Mouse (Mus musculus): ENCODE data around the gene Atp1a4.

Gene Atp1a4

DNA sequence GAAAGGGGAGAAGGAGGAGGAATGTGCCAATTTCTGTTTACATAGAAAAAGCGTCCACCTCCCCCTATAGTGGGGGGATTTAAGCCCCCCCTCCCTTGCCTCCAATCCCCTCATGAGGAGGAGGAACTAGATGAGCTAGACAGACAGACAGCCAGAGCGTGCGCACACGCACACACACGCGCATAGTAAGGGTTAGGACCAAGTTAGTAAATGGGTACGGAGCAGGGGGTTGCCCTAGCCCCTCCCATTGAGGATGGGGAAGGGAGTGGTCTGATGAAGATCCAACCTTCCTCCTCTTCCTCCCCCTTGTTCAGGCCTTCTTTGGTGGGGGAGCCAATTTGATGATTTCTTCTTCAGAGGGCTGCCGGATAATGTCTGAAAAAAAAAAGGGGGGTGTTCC, 59.9 kb downstream of the Atp1a4 start:
- DNase-seq (ENCODE audit: extremely low spot score, low read depth, low spot score), result no peak

DNA sequence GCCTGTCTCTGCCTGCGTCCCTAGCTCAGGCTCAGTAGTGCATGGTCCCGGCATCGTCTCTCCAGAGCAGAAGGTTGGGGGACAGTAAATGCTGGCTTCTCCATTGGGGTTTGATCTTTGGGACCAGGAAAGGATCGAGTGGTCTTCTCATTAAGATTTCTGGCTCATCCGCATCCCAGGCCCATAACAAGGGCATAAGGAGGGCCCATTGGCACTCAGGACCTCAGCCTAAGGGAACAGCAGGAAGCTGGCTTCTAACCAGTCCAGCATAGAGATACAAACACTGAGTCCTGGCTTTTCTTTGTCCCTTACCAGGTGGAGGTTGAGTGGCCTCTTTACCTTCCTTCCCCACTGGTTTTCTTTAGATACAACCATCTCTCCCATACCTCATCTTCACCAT, 60.4 kb downstream of the Atp1a4 start:
- no peak for DNase-seq (ENCODE audit: extremely low spot score, low read depth, low spot score)

DNA sequence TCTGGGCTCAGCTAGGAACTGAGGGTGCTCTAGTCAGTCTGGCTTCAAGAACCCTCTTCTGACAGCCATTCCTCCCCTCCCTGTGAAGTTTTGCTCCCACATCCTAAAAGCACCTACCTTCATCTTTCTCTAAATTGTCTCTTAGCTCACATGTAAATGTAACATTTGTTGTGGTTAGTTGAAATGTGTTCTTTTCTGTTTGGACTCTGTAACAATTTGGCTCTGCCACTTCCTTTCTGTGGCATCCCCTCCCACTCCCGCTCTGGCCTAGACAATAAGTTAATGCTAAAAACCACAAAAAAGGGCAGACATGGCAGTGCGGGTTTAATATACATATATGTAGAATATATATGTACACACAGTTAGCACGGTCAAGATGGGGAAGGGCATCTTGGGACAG, 61.1 kb downstream of the Atp1a4 start:
- no peak for DNase-seq (ENCODE audit: extremely low spot score, low read depth, low spot score)

DNA sequence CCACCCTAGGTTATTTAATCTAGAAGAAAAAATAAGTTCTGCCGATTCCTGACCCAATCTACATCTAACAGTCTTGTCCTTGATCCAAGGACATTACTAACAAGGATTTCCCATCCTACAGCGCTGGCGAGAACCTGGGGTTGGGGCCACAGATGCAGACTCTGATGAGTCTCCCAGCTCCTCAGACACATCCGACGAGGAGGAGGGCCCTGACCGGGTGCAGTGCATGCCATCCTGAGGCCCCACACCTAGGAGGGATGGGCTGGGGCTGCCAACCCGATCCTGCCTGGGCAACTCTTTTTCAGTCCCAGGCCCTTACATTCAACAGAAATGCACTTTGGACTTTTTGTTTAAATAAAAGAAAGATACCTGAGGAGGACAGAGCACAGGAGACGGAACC, 63.8 kb downstream of the Atp1a4 start:
- no peak for DNase-seq (ENCODE audit: extremely low spot score, low read depth, low spot score)

DNA sequence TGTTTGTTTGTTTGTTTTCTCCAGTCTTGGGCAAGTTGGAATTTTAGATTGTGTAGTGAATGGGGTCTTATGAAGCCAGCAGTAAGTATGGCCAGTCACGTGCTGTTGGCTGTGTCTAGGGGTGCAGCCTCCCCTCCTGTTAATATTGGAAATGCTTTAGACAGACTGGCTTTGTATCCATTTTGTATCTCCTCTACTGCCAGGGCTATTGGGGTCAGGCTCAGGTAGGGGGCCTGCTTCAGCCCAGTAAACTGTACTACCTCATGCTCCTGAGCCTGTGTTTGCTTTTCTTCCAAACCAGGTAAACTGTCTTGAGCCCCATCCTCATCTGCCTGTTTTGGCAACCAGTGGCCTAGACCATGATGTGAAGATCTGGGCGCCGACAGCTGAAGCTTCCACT, 66.0 kb downstream of the Atp1a4 start:
- no peak for DNase-seq (ENCODE audit: extremely low spot score, low read depth, low spot score)

DNA sequence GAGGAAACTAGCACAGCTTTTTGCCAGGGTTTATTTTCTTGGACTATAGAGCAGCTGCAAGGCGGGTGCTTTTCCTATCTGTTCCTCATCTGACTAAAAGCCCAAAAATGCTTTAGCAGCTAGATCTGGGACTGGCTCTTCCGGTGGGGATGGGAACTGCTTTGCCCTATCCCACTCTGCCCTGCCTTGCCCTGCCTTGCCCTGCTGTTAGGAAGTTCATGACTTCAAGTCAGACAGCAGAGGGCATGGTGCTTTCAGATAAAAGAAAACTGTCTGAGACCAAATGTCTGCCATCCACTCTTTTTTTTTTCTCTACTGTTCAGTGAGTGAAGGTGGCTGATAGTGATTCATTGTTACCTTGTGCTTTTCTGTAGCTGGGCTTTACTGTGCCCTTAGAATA, 66.6 kb downstream of the Atp1a4 start:
- DNase-seq (ENCODE audit: extremely low spot score, low read depth, low spot score), result no peak

DNA sequence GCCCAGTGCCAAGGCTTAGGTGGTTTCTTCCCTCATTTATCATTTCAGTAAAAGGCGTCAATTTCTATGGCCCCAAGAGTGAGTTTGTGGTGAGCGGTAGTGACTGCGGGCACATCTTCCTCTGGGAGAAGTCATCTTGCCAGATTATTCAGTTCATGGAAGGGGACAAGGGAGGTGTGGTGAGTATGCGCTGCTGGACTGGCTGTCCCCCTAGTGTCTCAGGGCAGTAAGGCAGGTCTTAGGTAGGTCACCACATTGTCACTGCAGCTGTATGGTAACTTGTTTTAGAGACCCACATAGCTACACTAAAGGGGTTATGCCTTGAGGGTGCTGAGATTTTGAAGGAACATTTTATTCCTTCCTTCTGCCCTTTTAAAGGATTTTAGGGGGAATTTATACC, 69.3 kb downstream of the Atp1a4 start:
- no peak for DNase-seq (ENCODE audit: extremely low spot score, low read depth, low spot score)

DNA sequence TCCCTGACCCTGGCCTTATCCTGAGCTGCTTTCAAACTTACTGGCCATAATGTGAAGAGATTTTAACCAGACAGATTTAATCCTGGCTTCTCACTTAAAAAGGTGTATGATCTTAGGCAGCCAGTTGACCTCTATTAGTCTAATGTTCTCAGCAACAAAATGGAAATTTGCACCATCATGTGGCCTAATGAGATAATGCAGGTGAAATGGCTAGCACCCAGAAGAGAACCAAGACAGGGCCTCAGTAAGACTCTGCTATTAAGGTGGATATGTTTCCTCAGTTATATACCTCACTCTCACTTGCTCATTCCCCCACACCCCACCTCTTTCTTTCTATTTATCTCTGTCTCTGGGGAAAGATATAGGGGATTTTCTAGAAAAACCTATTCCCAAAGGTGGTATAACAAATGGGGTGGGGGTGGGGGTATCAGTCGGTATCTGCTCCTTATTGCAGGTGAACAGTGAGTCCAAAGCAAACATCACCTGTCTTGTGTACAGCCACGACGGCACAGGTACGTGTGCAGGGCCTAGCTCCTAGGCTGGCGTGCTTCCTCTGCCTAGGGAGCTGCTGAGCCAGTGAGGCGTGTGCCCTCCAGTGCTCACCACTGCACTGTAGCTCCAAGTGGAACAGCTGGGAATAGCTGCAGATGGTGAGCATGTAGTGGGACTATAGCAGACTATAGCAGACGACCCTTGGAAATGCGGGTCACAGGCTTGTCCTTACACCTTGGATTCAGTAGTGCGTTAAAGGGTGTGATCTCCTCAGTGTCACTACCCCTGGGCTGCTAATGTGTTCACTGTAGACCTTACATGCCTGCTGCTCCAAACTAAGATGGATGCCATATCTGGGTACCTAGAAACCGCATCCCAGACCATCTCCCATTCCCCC, 71.6 kb downstream of the Atp1a4 start:
- DNase-seq (ENCODE audit: extremely low spot score, low read depth, low spot score), result no peak

DNA sequence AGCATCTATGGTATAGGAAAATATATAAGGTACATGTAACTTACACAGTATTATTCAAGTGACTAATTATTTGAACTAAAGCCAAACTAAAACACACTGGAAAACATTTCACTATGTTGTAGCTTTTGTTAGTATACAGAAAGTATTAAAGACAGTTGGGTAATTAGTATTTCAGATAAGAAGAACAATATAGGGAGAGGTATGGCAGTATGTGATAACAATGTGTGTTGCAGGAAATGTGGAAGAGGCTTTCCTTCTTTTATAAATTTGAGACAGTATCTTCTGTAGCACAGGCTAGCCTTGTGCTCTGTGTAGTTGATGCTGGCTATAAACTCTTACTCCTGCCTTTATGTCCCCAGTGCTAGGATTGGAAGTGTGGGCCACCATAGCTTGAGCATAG, 74.3 kb downstream of the Atp1a4 start:
- no peak for DNase-seq (ENCODE audit: extremely low spot score, low read depth, low spot score)

DNA sequence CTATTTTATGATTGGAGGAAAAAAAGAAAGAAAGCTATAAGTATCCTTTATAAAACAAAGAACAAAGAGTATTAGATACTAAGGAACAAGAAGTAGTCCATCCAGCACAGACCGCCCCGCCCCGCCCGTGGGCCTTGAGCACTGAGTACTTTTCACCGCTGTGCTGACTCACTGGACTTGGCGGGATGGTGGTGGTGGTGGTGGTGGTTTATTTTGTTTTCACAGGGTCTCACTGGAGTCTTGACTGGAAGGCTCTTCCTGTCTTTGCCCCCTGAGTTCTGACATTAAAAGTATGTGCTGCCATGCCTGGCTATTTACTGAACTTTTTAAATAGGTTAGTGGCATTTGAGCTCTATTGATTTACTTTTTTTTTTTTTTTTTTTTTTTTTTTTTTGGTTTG, 75.2 kb downstream of the Atp1a4 start:
- DNase-seq (ENCODE audit: extremely low spot score, low read depth, low spot score), result no peak

DNA sequence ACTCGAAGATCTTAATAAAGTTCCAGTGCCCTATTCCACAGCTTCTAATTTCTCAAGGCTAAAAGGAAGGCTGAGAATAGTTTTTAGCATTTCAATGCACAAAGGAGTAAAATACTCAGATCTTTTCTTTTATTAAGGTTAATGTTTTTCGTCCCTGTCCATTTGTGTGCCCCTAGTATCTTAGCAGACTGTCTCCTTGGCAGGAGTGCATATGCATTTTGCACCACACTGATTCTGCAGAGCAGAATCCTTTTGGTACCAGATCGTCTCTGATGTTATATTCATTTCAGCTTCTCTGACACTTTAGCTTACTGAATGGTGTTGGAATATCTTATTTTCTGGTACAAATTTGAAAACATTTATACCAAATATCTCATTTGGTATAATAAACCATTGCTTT, 76.4 kb downstream of the Atp1a4 start:
- DNase-seq (ENCODE audit: extremely low spot score, low read depth, low spot score), result no peak

DNA sequence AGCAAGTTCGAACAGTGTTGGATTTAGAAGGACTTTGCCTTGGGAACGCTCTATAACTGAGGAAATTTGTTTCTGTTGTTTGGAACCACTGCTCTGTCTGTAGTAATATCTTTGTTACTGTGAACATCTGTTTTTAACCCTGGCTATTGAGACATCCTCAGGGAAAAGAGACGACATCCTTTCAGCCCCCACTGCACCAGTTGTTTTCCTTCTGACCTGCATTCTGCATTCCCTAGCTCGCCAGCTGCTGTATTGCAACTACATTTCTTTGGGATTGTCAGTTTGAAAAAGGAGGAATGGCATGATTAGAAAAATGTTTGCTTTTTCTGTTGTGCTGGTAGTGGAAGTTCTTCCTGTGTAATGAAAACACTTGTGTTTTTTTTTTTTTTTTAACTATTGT, 77.3 kb downstream of the Atp1a4 start:
- DNase-seq (ENCODE audit: extremely low spot score, low read depth, low spot score), result no peak

DNA sequence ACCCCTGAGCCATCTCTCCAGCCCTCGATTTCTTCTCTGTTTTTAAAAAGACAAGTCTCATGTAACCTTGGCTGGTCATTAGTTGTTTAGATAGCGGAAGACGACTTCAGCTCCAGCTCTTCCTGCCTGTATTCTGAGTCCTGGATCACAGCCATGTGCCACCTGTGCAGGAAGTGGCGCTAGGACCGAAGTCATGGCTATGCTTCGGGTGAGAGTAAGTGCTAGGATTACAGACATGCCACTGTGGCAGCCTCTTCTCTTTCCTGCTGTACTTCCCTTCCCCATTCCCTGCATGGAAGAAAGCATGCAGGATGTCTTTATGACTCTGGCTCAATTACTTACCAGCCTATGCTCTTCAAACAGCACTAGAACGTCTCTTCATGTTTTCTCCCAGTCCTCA, 79.1 kb downstream of the Atp1a4 start:
- no peak for DNase-seq (ENCODE audit: extremely low spot score, low read depth, low spot score)

DNA sequence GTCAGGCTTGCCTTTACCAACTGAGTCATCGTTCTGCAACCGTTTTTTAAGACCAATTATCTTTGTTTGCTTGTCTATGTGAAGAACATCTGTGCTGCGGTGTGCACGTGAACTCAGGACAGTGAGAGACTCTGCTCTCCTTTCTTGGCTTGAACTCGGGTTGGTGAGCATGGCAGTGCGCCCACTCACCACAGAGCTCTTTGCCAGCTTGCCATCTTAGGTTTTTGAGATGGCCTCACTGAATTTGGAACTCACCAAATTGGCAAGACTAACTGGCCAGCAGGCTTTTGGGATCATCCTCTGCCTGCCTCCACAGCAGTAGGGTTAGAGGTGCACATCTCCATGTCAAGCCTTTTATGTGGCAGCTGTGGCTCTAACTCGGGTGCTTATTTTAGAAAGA, 80.4 kb downstream of the Atp1a4 start:
- no peak for DNase-seq (ENCODE audit: extremely low spot score, low read depth, low spot score)
